Mouse (Mus musculus) embryonic facial prominence, embryonic 15.5 days (tissue): ENCODE measurements at regions not wholly inside any gene's neighbourhood (a gene's known extent, or its start where the extent isn't known, plus 50 kb on each side); places are given as distances from the start of the nearest gene placed in this dataset.

Source experiments
- ATAC-seq: fragments of 200-750 bp; cut with Nextera tagmentation; 2 replicates; pipeline ENCODE4 v1.8.0; 2017; ENCODE audit warnings: low read depth, moderate TSS enrichment; ENCODE audit not compliant: insufficient number of reproducible peaks, low FRiP score, low TSS enrichment
- H3K27ac ChIP-seq: fragments of 300-500 bp; sonication (generic); replicated peaks from 2 replicates; pipeline ENCODE4 v1.5.1; 2015; ENCODE audit warnings: mild to moderate bottlenecking, inconsistent platforms
- H3K27me3 ChIP-seq: fragments of 300-500 bp; sonication (generic); 2 replicates; pipeline ENCODE4 v1.6.1; 2015; ENCODE audit warnings: inconsistent platforms
- H3K36me3 ChIP-seq: fragments of 300-500 bp; sonication (generic); 2 replicates; pipeline ENCODE4 v1.6.1; 2015; ENCODE audit warnings: mild to moderate bottlenecking, inconsistent platforms
- H3K4me1 ChIP-seq: fragments of 300-500 bp; sonication (generic); 2 replicates; pipeline ENCODE4 v1.6.1; 2015; ENCODE audit warnings: inconsistent platforms
- H3K4me2 ChIP-seq: fragments of 300-500 bp; sonication (generic); replicated peaks from 2 replicates; pipeline ENCODE4 v1.6.1; 2015; ENCODE audit warnings: mild to moderate bottlenecking, inconsistent platforms
- H3K4me3 ChIP-seq: fragments of 300-500 bp; sonication (generic); replicated peaks from 2 replicates; pipeline ENCODE4 v1.5.1; 2015; ENCODE audit warnings: mild to moderate bottlenecking, inconsistent platforms
- H3K9ac ChIP-seq: fragments of 300-500 bp; sonication (generic); 2 replicates; pipeline ENCODE4 v1.6.1; 2015; ENCODE audit warnings: inconsistent platforms
- H3K9me3 ChIP-seq: fragments of 300-500 bp; sonication (generic); replicated peaks from 2 replicates; pipeline ENCODE4 v1.6.1; 2016; ENCODE audit warnings: inconsistent platforms
- WGBS: fragments of 180-500 bp; shearing (Covaris S2); methylation state at CpG from one replicate; pipeline ENCODE4 v1.1.7; 2015; 5-methylcytosine and 5-hydroxymethylcytosine counted together

GRCm38 (mm10) chr4:64335814-64336213 lies 289.0 kb upstream of the Tnc start:
- Histone ChIP-seq H3K4me3 (no peak overlapping the region), H3K27ac (no peak overlapping the region), H3K9ac (no peak overlapping the region), H3K4me1 (no peaks in the 10 kb centered on the region), H3K36me3 (no peaks in the 10 kb centered on the region), H3K4me2 (no peak overlapping the region), H3K9me3 (no peaks in the 10 kb centered on the region), H3K27me3 (no peaks in the 10 kb centered on the region)
- 71% methylated on average over 2 of the region's 2 CpGs for WGBS
- no peak for ATAC-seq

GRCm38 (mm10) chr4:64330213-64330612 lies 283.4 kb upstream of the Tnc start:
- no peaks in the 10 kb centered on the region for H3K36me3 ChIP-seq
- WGBS: 44% methylated on average over 3 of the region's 3 CpGs
- H3K27ac ChIP-seq: no peak overlapping the region
- no peak overlapping the region for H3K4me3 ChIP-seq
- no peak for ATAC-seq
- no peaks in the 10 kb centered on the region for H3K4me1 ChIP-seq
- H3K9me3 ChIP-seq: no peaks in the 10 kb centered on the region
- no peak overlapping the region for H3K4me2 ChIP-seq
- H3K27me3 ChIP-seq: no peaks in the 10 kb centered on the region
- H3K9ac ChIP-seq: no peak overlapping the region

- H3K4me1 ChIP-seq: no peaks in the 10 kb centered on the region
- no peak for ATAC-seq
- no peak overlapping the region for H3K4me3 ChIP-seq
- no peaks in the 10 kb centered on the region for H3K36me3 ChIP-seq
- no peaks in the 10 kb centered on the region for H3K27me3 ChIP-seq
- no peak overlapping the region for H3K9ac ChIP-seq
- no peak overlapping the region for H3K27ac ChIP-seq
- no peaks in the 10 kb centered on the region for H3K9me3 ChIP-seq
- no peak overlapping the region for H3K4me2 ChIP-seq
- WGBS: 72% methylated on average over 3 of the region's 3 CpGs
Observed at GRCm38 (mm10) chr4:64324391-64324790, 277.6 kb upstream of the Tnc start.

GRCm38 (mm10) chr4:64316553-64317347 lies 269.9 kb upstream of the Tnc start:
- Histone ChIP-seq H3K4me3 (no peak overlapping the region), H3K4me2 (no peak overlapping the region), H3K27me3 (no peaks in the 10 kb centered on the region), H3K4me1 (no peaks in the 10 kb centered on the region), H3K9ac (no peak overlapping the region), H3K27ac (no peak overlapping the region), H3K36me3 (no peaks in the 10 kb centered on the region), H3K9me3 (no peaks in the 10 kb centered on the region)
- ATAC-seq: no peak
- 48% methylated on average over 3 of the region's 3 CpGs for WGBS

- ATAC-seq: peak; percentile 34; the same call in 1 of the 2 replicates
- 77% methylated on average over 2 of the region's 2 CpGs for WGBS
Observed at GRCm38 (mm10) chr4:64296941-64297340, 250.1 kb upstream of the Tnc start.

GRCm38 (mm10) chr4:64282471-64282870 lies 235.7 kb upstream of the Tnc start:
- 41% methylated on average over 1 of the region's 1 CpGs for WGBS
- no peak overlapping the region for H3K4me2 ChIP-seq

More at GRCm38 (mm10) chr4:64296941-64297340, 250.1 kb upstream of the Tnc start:
- no peaks in the 10 kb centered on the region for H3K4me1 ChIP-seq
- H3K4me2 ChIP-seq: no peak overlapping the region
- H3K36me3 ChIP-seq: no peaks in the 10 kb centered on the region
- H3K9me3 ChIP-seq: no peaks in the 10 kb centered on the region
- H3K27me3 ChIP-seq: no peaks in the 10 kb centered on the region
- no peak overlapping the region for H3K27ac ChIP-seq
- H3K4me3 ChIP-seq: no peak overlapping the region
- no peak overlapping the region for H3K9ac ChIP-seq

GRCm38 (mm10) chr4:64276980-64277379 lies 230.2 kb upstream of the Tnc start:
- Histone ChIP-seq H3K27ac (no peak overlapping the region), H3K4me1 (no peaks in the 10 kb centered on the region), H3K27me3 (no peaks in the 10 kb centered on the region), H3K36me3 (no peaks in the 10 kb centered on the region), H3K4me2 (no peak overlapping the region), H3K9ac (no peak overlapping the region), H3K9me3 (no peaks in the 10 kb centered on the region), H3K4me3 (no peak overlapping the region)
- ATAC-seq: no peak
- WGBS: 32% methylated on average over 2 of the region's 2 CpGs

More at GRCm38 (mm10) chr4:64282471-64282870, 235.7 kb upstream of the Tnc start:
- ATAC-seq: no peak
- no peak overlapping the region for H3K4me3 ChIP-seq
- no peaks in the 10 kb centered on the region for H3K9me3 ChIP-seq
- H3K9ac ChIP-seq: no peak overlapping the region
- no peak overlapping the region for H3K27ac ChIP-seq
- no peaks in the 10 kb centered on the region for H3K36me3 ChIP-seq
- no peaks in the 10 kb centered on the region for H3K27me3 ChIP-seq
- H3K4me1 ChIP-seq: no peaks in the 10 kb centered on the region

- Histone ChIP-seq H3K4me1 (0 out of 2 replicates have a peak, but pooled peaks cover 3% of the 10 kb centered on the region), H3K27ac (no peak overlapping the region), H3K9me3 (no peaks in the 10 kb centered on the region), H3K4me3 (no peak overlapping the region), H3K27me3 (no peaks in the 10 kb centered on the region), H3K4me2 (no peak overlapping the region), H3K9ac (no peak overlapping the region), H3K36me3 (no peaks in the 10 kb centered on the region)
- 81% methylated on average over 3 of the region's 3 CpGs for WGBS
- ATAC-seq: no peak
Observed at GRCm38 (mm10) chr4:64274291-64274960, 227.6 kb upstream of the Tnc start.

- H3K9me3 ChIP-seq: no peaks in the 10 kb centered on the region
- H3K27ac ChIP-seq: peak overlapping the region; percentile 55
- no peak overlapping the region for H3K4me3 ChIP-seq
- H3K4me2 ChIP-seq: no peak overlapping the region
- no peak for ATAC-seq
- no peaks in the 10 kb centered on the region for H3K27me3 ChIP-seq
- H3K9ac ChIP-seq: no peak overlapping the region
- WGBS: 41% methylated on average over 5 of the region's 5 CpGs
- 0 out of 2 replicates have a peak, but pooled peaks cover 3% of the 10 kb centered on the region for H3K4me1 ChIP-seq
- no peaks in the 10 kb centered on the region for H3K36me3 ChIP-seq
Observed at GRCm38 (mm10) chr4:64269846-64270245, 223.0 kb upstream of the Tnc start.

GRCm38 (mm10) chr4:64269117-64269516 lies 222.3 kb upstream of the Tnc start:
- 0 out of 2 replicates have a peak, but pooled peaks cover 3% of the 10 kb centered on the region for H3K4me1 ChIP-seq
- H3K9ac ChIP-seq: no peak overlapping the region
- no peak for ATAC-seq
- H3K4me2 ChIP-seq: no peak overlapping the region
- no peaks in the 10 kb centered on the region for H3K9me3 ChIP-seq
- WGBS: 72% methylated on average over 2 of the region's 2 CpGs
- no peak overlapping the region for H3K4me3 ChIP-seq
- H3K27ac ChIP-seq: no peak overlapping the region; the same call in 1 of the 2 replicates
- H3K36me3 ChIP-seq: no peaks in the 10 kb centered on the region
- H3K27me3 ChIP-seq: no peaks in the 10 kb centered on the region

GRCm38 (mm10) chr4:64260473-64260872 lies 213.7 kb upstream of the Tnc start:
- H3K4me3 ChIP-seq: no peak overlapping the region
- H3K4me2 ChIP-seq: no peak overlapping the region
- H3K27me3 ChIP-seq: no peaks in the 10 kb centered on the region
- H3K9me3 ChIP-seq: no peaks in the 10 kb centered on the region
- H3K4me1 ChIP-seq: no peaks in the 10 kb centered on the region
- ATAC-seq: no peak
- no peak overlapping the region for H3K27ac ChIP-seq
- H3K9ac ChIP-seq: no peak overlapping the region
- no peaks in the 10 kb centered on the region for H3K36me3 ChIP-seq

- Histone ChIP-seq H3K9ac (no peak overlapping the region), H3K4me2 (no peak overlapping the region), H3K9me3 (no peaks in the 10 kb centered on the region), H3K27me3 (no peaks in the 10 kb centered on the region), H3K27ac (no peak overlapping the region), H3K4me1 (no peaks in the 10 kb centered on the region), H3K4me3 (no peak overlapping the region), H3K36me3 (no peaks in the 10 kb centered on the region)
- no peak for ATAC-seq
Observed at GRCm38 (mm10) chr4:64260188-64260444, 213.3 kb upstream of the Tnc start.
